Mouse (Mus musculus) C2C12 (cell line): ENCODE measurements at regions not wholly inside any gene's neighbourhood (a gene's known extent, or its start where the extent isn't known, plus 50 kb on each side); places are given as distances from the start of the nearest gene placed in this dataset.

Source experiments
- H3K27me3 ChIP-seq: one replicate; pipeline ENCODE4 v1.6.1; 2011; ENCODE audit not compliant: control insufficient read depth, insufficient read depth, insufficient read length
- H3K36me3 ChIP-seq: one replicate; pipeline ENCODE4 v1.6.1; 2011; ENCODE audit not compliant: control insufficient read depth, insufficient read depth
- H3K4me3 ChIP-seq: one replicate; pipeline ENCODE4 v1.5.1; 2011; ENCODE audit warnings: mild to moderate bottlenecking, control low read depth; ENCODE audit not compliant: poor library complexity, insufficient read depth, severe bottlenecking
- H3K79me2 ChIP-seq: one replicate; pipeline ENCODE4 v1.6.1; 2011; ENCODE audit not compliant: control insufficient read depth, insufficient read depth
- H3K79me3 ChIP-seq: one replicate; pipeline ENCODE4 v1.6.1; 2011; ENCODE audit warnings: low read depth, control low read depth
- H3ac ChIP-seq: one replicate; pipeline ENCODE3; 2011; ENCODE audit warnings: low read depth; ENCODE audit not compliant: control insufficient read depth, insufficient read length
- CEBPB ChIP-seq: IDR thresholded peaks from one replicate; pipeline ENCODE4 v1.6.1; 2011; ENCODE audit warnings: low read depth, mild to moderate bottlenecking, control low read depth, moderate library complexity
- CTCF ChIP-seq: IDR thresholded peaks from one replicate; pipeline ENCODE4 v1.5.1; 2011; ENCODE audit not compliant: control insufficient read depth, insufficient read depth, insufficient read length
- FOSL1 ChIP-seq: IDR thresholded peaks from one replicate; pipeline ENCODE4 v1.8.0; 2011; ENCODE audit warnings: mild to moderate bottlenecking, low read length; ENCODE audit not compliant: poor library complexity, insufficient read depth, severe bottlenecking
- MAX ChIP-seq: IDR thresholded peaks from one replicate; pipeline ENCODE4 v1.6.1; 2011; ENCODE audit warnings: mild to moderate bottlenecking, control low read depth
- MYOD1 ChIP-seq: IDR thresholded peaks from one replicate; pipeline ENCODE4 v1.6.1; 2011; ENCODE audit warnings: low read depth; ENCODE audit not compliant: control insufficient read depth, insufficient read length
- MYOG ChIP-seq: IDR thresholded peaks from one replicate; pipeline ENCODE4 v1.6.1; 2011; ENCODE audit not compliant: control insufficient read depth, insufficient read length; ENCODE audit errors: extremely low read depth
- USF1 ChIP-seq: IDR thresholded peaks from one replicate; pipeline ENCODE4 v1.6.1; 2011; ENCODE audit warnings: low read depth, mild to moderate bottlenecking, control low read depth, moderate library complexity

DNA sequence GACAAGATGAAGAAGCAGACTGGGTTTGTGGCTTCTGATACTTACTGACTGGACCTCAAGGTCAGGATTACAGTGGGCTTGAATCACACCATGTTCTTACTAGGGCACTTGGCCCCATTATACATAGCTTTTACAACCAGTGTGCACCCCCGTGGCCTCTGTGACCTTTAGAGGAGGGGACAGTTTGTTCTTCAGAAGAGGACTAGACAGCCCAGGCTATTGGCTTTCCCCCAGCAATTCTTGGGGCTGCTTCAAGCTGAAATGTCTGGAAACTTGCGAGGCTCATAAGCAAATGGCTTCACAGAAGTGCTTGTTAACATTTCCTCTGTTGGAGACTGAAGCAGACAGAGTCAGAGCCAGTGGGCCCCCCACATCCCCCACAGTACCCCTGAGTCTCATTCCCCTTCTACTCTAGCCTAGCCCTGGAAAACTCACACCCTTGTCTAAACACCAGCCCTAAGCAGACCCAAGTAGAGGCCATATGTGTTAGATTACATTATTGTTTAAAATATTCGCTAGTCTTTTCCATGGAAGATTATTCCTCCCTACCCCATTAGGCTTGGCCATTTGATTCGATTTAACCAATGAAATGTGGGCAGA is 439.6 kb upstream of the Zmiz1 start:
- TF ChIP-seq CTCF, result no peak
- no peak overlapping the region for H3K4me3 ChIP-seq

DNA sequence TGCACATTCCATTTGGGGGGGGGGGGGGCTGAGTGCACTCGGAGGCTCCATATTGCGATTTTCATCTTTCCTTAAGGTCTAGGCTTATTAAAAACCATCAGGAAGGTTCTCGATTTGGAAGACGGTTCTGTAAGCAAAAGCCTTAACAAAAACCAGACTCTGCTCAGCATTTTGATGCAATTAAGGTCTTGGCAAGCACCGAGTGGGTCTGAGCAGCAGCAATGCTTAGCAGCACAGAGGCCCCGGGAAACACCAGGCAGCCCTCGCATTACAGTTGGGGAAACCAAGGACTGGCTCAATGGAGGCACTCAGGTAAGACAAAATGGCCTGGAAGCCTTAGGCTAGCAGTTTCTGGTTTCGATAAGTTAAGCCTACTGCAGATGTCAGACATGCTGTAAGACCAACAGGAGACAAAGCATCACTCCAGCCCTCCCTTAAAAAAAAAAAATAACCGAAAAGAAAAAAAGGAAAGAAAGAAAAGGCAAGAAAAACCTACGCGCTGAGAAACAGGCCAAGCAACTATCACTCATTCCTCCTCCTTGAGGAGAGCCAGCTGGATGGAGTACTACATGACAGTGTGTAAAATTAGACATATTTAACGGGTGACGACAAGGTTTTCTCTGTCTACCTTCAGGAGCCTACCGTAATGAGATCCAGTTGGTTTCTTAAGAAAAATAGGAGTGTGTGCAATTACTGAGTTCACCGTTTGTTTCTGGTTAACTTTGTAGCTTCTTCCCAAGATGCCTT is 436.3 kb upstream of the Zmiz1 start:
- TF ChIP-seq FOSL1, result no peak
- no peak for TF ChIP-seq MYOD1
- TF ChIP-seq USF1, result no peak
- TF ChIP-seq CTCF, result no peak
- TF ChIP-seq MAX, result no peak
- no peak for TF ChIP-seq CEBPB
- no peak for TF ChIP-seq MYOG
- Histone ChIP-seq H3K79me3 (no peaks in the 10 kb centered on the region), H3K79me2 (no peaks in the 10 kb centered on the region), H3ac (no peak overlapping the region), H3K4me3 (no peak overlapping the region), H3K27me3 (no peaks in the 10 kb centered on the region), H3K36me3 (no peaks in the 10 kb centered on the region)

More for the DNA sequence above, 439.6 kb upstream of the Zmiz1 start:
- Histone ChIP-seq H3K36me3 (no peaks in the 10 kb centered on the region), H3K79me2 (no peaks in the 10 kb centered on the region), H3K27me3 (no peaks in the 10 kb centered on the region), H3K79me3 (no peaks in the 10 kb centered on the region), H3ac (no peak overlapping the region)

DNA sequence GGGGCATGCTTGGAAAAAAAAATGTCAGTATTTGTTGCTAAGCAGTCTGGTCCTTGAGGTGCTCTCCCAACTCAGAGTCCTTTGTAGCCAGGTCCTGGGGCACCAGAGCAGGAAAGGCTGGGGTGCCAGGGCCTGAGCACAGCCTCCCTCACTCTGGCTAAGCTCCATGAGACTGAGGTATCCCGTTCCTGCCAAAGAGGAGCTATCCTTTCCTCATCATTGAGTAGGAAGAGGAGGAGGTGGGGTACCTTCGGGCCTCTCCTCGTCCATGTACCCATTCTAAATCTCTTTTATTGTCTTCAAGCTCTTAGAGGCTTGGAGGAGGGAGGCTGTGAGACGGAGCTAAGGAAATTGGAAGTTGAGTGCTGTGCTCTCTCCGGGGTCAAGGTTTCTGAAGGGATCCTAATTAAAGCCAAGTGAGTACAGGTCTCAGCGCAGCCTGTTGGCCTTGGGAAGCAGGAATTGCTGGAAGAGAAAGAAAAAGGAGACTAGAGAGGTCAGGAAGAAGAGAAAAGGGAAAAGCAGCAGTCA is 435.6 kb upstream of the Zmiz1 start:
- H3K27me3 ChIP-seq, result no peaks in the 10 kb centered on the region
- H3ac ChIP-seq, result no peak overlapping the region
- H3K4me3 ChIP-seq, result no peak overlapping the region
- no peaks in the 10 kb centered on the region for H3K36me3 ChIP-seq
- H3K79me2 ChIP-seq, result no peaks in the 10 kb centered on the region
- H3K79me3 ChIP-seq, result no peaks in the 10 kb centered on the region
- TF ChIP-seq MYOD1 (no peak), CEBPB (no peak), USF1 (no peak), FOSL1 (no peak), CTCF (no peak), MAX (no peak), MYOG (no peak)

DNA sequence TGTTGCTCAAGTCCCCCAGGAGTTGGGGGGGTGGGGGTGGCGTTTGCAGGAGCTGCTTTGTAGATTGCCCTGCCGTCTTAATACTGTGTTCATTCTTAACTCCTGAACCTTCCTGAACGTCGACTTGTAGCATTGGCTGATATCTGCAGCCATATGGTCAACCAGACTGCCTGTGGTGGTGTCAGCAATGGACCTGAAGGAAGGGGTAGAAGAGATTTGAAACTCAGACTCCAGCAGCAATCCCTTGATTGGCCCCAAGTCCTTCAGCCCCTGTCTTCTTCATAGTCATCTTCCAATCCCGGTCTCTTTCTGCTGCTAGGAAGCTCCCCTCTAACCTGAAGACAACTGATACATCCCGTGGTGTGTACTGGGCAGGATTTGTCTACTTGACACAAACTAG is 433.9 kb upstream of the Zmiz1 start:
- Histone ChIP-seq H3K79me3 (no peaks in the 10 kb centered on the region), H3K36me3 (no peaks in the 10 kb centered on the region), H3K79me2 (no peaks in the 10 kb centered on the region), H3K4me3 (no peak overlapping the region), H3K27me3 (no peaks in the 10 kb centered on the region), H3ac (no peak overlapping the region)
- TF ChIP-seq USF1 (no peak), MAX (no peak), MYOD1 (no peak), MYOG (no peak), CEBPB (no peak), FOSL1 (no peak), CTCF (no peak)

DNA sequence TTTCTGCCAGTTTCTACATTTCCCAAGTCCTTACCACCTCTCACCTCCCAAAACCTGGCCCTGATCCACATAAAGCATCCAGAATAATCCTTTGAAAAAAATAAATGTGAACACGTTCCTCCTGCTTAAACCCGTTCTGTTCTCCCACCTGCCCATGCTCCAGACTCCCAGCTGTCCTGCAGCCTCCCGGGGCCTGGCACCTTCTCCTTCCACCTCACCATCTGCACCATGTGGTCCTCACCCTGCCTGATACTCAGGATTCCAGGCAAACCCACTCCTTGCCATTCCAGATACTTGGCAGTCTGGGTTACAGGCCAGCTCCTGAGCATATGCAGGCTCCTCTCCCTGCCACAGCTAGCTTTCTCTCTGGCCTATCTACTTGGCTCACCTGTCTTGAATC is 431.9 kb upstream of the Zmiz1 start:
- no peak for TF ChIP-seq MYOG
- Histone ChIP-seq H3ac (no peak overlapping the region), H3K79me2 (no peaks in the 10 kb centered on the region), H3K27me3 (no peaks in the 10 kb centered on the region), H3K36me3 (no peaks in the 10 kb centered on the region), H3K4me3 (no peak overlapping the region), H3K79me3 (no peaks in the 10 kb centered on the region)

DNA sequence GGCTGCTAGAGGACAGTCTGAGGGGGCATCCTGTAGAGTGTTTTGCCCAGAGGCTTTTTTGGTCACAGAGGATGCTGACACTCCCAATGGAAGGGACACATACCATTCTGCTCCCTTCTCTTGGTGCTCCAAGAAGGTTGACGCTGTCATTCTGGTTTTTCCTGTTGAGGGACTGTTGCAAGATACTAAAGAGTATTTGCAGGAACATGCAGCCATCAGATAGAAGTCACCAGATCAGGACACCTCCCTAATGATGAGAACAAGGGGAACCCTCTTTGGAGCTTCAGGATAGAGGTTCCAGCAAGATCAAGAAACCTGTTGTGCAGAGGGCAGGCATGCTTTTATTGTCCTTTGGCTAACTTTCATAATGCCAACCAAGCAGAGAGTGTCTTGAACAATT is 431.1 kb upstream of the Zmiz1 start:
- H3K36me3 ChIP-seq, result no peaks in the 10 kb centered on the region
- TF ChIP-seq FOSL1 (no peak), MYOD1 (no peak), MAX (no peak), MYOG (no peak), CTCF (no peak), CEBPB (no peak), USF1 (no peak)

More for the DNA sequence above, 431.1 kb upstream of the Zmiz1 start:
- H3K79me3 ChIP-seq, result no peaks in the 10 kb centered on the region
- no peak overlapping the region for H3ac ChIP-seq
- H3K79me2 ChIP-seq, result no peaks in the 10 kb centered on the region
- no peaks in the 10 kb centered on the region for H3K27me3 ChIP-seq
- H3K4me3 ChIP-seq, result no peak overlapping the region
